Mouse (Mus musculus): ENCODE results near the gene Cadps.
A peak's percentile ranks its signal among the peaks of the same experiment; 100 is the strongest.

The Cadps gene

GRCm38 (mm10) chr14:12340238-12341074 is 482.4 kb downstream of the Cadps start:
- DNase-seq (ENCODE audit: low spot score), result peak; percentile 50

DNA sequence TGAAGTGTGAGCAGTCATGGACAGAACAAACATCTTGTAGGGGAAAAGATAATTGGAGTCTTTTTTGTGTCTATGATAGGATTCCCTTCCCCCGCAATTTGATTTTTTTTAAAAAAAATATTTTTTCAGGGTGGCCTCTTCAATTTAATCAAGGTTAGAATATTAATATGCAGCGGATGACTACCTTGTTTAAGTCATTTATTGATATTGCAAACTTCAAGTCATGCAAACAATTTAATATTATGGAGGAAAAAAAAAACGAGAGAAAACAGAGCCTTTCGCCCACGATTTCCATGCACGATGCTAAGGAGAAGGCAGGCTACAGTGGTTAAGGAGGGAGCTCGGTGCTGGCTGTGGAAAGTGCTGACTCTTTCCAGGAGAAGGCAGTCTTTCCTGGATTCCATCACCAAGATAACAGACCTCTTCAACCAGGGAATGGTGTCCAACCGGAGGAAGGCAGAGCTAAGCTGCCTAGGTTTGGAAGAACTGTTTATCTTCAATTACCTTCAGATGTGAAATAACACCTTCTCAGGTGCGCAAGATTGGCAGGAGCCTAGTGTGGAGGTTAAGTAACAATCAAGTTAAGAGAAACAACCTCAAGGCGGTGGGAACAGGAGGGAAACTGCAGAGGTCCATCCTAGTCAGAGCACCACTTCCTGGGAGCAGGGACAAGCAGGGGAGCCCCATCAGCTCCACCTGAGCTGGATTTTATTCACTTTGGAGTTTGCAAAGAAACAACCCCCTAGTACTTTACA is 483.9 kb downstream of the Cadps start:
- DNase-seq (ENCODE audit: low spot score), result no peak

DNA sequence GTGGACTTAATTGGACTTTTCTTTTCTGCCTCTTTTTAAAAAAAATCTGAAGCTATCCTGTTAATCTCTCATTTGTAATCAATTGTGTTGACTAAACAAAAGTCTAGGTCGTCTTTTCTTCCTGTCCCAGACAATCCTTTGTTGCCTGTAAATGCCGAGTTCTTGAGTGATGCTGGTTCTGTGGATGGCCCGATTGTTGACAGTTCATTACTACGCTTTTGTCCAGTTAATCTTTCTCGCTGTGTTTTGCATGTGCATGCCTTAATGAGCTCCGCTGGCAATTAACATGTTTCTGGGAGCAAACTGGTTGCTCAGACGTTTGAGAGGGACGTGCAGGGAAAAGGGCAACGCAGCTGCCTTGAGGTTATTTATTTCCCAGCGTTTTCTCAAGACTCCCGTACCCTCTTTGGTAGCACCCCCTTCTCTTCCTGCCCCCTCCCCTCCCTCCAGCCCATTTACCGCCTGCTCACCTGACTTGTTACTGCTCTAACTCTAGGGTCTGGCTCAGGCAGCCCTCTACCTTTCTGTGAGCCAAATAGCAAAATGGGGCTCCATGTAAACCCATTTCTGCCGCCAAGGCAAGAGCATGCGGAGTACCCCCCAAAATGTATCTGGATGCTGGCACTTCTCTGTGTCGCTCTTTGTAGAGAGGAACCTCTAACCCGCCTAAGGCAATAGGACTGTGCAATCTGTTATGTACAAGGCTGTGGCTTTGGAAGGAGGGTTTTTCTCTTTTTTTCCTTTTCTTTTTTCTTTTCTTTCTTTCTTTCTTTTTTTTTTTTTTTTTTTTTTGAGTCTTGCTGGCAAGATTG is 484.7 kb downstream of the Cadps start:
- peak; percentile 83 for DNase-seq (ENCODE audit: low spot score)

DNA sequence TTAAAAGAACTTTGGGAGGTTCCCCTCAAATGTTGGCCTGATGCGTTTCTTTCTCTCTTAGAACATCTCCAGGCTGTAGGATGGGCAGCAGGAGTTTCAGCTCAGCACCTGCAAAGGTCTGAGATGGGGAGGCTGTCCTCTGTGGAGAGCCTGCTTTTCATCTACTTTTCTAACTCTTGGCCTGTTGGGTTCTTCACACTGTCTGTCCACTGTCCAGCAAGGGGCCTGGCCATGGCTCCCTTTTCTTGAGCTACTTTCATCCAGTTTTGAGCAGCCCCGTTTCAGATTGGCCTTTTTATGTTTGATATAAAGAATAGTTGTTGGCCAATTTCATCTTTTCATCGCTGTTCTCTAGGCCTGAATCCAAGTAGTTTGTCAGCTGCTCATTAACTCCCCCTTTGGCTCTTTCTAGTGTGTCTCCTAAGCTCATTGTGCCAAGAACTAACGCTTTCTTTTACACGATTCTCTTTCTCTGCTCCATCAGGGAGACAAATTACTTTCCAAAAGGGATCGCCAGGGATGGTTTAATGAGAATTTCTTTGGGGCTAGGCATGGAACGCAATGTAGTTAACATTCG is 485.4 kb downstream of the Cadps start:
- DNase-seq (ENCODE audit: low spot score), result no peak

GRCm38 (mm10) chr14:12334925-12335324 is 488.0 kb downstream of the Cadps start:
- peak; percentile 47 for DNase-seq (ENCODE audit: low spot score)

DNA sequence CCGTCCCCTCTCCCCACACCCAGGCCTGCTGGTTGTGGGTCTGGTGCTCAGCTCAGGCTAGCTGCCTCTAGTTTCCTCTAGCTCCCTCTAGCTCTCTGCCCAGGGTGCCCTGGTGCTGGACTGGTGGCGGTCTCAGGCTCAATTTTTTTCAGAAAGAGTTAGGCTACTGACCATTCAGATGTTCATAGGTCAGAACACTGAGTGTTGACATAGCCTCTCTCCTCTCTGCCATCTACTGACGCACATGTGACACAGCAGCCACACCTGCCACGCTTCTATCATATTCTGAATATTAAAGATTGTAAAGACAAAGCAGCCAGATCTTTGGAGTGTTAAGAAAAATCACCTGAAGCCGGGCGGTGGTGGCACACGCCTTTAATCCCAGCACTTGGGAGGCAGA is 489.3 kb downstream of the Cadps start:
- DNase-seq (ENCODE audit: low spot score), result no peak
